Mouse (Mus musculus) T-helper 2 cell (primary cell): ENCODE data around the gene Adamtsl1.

Source experiments
- in situ Hi-C: fragments of 300-600 bp; cut with MboI, MseI; formaldehyde crosslinking; loops from one replicate; pipeline ENCODE4 v1.15.1; 2025; ENCODE audit warnings: high pct_unique_total_duplicates

The Adamtsl1 gene

GRCm38 (mm10) chr4:86191195-86191594 lies 677.2 kb downstream of the Adamtsl1 start:
- in situ Hi-C loops, result no loop called here

DNA sequence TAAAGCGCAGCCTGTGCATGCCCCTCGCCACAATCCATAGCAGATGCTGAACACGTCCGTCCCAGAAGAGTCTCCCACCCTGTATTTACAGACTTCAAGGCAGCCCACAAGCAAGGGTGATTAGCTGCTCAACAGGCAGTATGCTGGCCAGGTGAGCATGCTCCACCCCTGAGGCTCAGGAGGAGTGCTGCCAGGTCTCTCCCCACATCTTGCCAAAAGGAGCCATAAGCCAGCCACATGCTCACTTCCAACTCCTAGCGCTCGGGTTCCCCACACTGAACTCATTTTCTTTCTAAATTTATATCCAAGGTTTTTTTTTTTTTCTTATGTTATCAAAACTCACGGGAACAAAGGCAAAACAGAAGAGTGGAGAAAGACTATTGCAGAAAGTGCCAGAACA lies 687.8 kb downstream of the Adamtsl1 start:
- in situ Hi-C loops, result no loop called here

DNA sequence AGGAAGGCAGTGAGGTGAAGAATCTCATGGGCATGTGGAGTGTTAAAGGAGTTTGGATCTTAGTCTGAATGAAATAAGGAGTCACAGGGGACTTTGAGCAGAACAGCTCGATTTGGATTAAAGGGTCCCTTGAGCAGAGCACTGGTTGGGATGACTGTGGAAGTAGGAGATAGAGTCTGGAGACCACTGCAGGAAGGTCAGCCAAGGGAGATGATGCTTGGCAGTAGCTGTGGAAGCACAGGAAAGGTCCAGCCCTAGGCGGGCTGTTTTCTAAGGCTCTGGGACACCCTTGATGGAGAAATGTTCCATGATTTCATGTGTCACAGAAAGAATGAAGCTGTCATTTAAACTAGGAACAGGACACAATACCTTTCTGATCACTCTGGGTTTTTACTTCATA lies 689.3 kb downstream of the Adamtsl1 start:
- in situ Hi-C loops, result no loop called here

DNA sequence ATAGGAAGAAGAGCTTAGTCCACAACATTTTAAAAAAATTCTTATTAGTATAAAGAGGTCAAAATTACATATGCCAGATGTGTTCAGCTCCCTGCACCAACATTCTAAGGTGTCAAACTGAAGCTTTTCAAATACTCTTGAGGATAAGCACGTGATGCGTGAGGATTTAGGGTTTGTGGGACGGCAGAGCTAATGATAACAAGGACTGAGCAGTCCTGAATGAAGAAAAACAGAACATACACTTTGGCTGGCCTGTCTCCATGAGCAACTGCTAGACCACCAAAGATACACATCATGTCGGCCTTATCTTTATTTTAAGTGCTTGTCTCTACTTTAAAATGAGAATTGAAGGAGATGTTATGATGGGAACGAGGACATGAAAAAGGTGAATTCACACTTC lies 710.9 kb downstream of the Adamtsl1 start:
- in situ Hi-C loops, result loop anchor here (5.0 kb wide), 1 partner anchor 63 kb away; no protein-coding TSS in a partner anchor

GRCm38 (mm10) chr4:86227096-86227495 lies 713.1 kb downstream of the Adamtsl1 start:
- in situ Hi-C loops, result no loop called here

DNA sequence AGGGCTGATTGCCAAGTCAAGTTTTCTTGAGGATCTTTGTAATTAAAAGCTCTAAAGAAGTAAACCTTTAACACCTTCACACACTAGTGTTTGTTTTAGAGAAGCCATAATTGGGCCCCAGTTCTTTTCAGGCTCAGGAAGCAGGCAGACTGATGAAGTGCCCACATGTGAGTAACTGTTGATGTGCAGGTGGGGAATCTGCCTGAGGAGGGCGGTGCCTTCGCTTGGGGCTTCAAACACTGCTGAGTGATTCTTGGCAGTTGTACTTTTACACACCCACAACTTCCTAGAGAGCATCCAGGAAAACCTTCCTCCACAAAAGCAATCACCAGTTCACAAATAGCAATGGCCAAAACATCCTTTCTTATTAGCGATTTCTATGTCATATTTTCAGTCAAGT lies 719.2 kb downstream of the Adamtsl1 start:
- in situ Hi-C loops, result no loop called here

GRCm38 (mm10) chr4:86241854-86242424 lies 728.0 kb downstream of the Adamtsl1 start:
- in situ Hi-C loops, result no loop called here

GRCm38 (mm10) chr4:86270085-86270484 lies 756.1 kb downstream of the Adamtsl1 start:
- in situ Hi-C loops, result no loop called here

GRCm38 (mm10) chr4:86273703-86274355 lies 759.9 kb downstream of the Adamtsl1 start:
- in situ Hi-C loops, result no loop called here

GRCm38 (mm10) chr4:86274663-86275062 lies 760.7 kb downstream of the Adamtsl1 start:
- in situ Hi-C loops, result no loop called here

GRCm38 (mm10) chr4:86276021-86276813 lies 762.2 kb downstream of the Adamtsl1 start:
- in situ Hi-C loops, result no loop called here

DNA sequence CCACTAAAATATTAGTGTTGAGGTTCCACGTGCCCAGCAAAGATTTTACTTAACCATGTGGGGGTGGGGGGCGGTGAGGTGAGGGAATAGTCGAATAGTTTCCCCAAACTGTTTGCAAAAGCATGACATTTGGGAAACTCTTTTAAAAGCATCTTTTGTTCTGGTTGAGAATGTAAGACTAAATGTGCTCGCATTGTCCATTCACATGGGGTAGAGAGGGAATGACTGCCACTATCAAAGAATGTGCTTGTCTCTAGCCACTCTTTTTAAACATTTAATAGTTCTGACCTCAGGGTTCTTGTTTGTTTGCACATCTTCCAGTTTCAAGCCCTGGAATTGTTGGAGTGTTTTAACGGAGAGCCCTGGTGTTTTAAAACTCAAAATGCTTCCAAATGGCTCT lies 764.6 kb downstream of the Adamtsl1 start:
- in situ Hi-C loops, result no loop called here

DNA sequence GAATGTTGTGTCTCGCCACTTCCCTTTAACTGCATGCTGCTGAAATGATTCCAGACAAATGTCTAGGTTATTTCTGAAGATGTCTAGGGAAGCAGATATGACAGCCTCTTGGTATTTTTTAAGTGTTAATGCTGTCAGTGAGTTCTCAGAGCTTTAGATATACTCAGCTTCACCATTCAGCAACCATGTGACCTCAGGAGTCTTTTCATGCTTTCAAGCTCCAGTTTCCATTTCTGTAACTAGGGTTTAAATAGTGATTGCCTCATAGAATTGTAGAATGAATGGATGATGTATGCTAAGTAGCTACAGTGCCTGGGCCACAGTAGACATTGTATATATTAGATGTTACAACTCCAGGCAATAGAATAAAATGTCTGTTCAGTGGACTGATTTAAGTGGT lies 772.6 kb downstream of the Adamtsl1 start:
- in situ Hi-C loops, result no loop called here

- in situ Hi-C loops, result no loop called here
Measured at GRCm38 (mm10) chr4:86288264-86288663, 774.3 kb downstream of the Adamtsl1 start.

- in situ Hi-C loops, result no loop called here
Measured at GRCm38 (mm10) chr4:86289511-86290273, 775.7 kb downstream of the Adamtsl1 start.

- in situ Hi-C loops, result no loop called here
Measured at GRCm38 (mm10) chr4:86294828-86295251, 780.9 kb downstream of the Adamtsl1 start.

DNA sequence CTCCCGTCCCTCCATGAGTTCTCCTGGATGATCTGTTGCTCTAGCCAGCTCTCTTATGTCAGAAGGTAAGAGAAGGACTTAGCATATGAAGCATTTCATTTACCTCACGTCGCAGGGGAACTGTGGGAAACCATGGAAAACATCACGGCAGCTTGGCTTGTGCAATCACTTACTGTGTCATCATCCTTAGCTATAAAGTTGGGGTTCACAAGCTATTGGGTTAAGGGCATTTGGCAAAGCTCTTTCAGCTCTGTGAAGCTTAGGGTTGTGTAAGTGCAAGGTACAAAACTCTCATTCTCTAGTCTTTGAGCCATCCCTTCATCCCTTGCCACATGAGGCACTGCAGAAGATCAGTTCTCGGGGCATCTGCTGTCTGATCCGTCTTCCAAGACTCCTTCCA lies 787.5 kb downstream of the Adamtsl1 start:
- in situ Hi-C loops, result no loop called here

GRCm38 (mm10) chr4:86302095-86302494 lies 788.1 kb downstream of the Adamtsl1 start:
- in situ Hi-C loops, result no loop called here

DNA sequence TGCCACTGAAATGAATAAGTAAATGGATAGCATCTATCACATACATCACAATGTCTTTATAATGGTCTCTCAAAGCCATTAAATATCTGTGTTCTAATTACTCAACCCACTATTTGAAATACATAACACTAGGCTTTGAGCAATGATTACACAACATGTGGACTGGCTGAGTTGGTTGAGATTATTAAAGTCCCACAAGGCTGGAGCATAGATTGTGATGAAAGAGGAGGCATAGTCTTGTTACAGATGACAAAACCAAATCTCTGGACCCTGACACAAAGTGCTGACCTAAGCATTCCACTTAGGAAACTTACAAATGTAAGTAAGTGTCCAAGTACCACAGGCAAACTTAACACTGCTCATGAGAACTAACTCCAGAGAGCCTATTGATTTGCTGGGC lies 792.8 kb downstream of the Adamtsl1 start:
- in situ Hi-C loops, result no loop called here

DNA sequence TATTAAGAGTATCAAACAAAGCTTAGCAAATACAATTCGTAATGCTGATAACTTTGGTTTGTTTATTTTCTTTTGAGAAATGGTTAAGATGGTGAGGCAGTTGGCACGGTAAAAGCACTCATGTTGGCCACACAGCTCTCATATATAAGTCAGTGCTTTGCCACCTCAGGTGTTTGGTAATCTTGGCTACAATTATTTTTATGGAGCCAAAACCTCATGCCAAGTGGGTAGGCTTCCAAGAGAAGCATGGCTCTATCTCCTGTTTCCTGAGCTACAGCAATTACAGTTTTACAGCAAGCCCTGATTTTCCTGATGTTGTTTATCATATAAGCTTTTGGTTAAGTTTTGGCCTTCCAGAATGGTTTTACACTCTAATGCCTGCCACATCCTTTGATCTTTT lies 795.2 kb downstream of the Adamtsl1 start:
- in situ Hi-C loops, result no loop called here

DNA sequence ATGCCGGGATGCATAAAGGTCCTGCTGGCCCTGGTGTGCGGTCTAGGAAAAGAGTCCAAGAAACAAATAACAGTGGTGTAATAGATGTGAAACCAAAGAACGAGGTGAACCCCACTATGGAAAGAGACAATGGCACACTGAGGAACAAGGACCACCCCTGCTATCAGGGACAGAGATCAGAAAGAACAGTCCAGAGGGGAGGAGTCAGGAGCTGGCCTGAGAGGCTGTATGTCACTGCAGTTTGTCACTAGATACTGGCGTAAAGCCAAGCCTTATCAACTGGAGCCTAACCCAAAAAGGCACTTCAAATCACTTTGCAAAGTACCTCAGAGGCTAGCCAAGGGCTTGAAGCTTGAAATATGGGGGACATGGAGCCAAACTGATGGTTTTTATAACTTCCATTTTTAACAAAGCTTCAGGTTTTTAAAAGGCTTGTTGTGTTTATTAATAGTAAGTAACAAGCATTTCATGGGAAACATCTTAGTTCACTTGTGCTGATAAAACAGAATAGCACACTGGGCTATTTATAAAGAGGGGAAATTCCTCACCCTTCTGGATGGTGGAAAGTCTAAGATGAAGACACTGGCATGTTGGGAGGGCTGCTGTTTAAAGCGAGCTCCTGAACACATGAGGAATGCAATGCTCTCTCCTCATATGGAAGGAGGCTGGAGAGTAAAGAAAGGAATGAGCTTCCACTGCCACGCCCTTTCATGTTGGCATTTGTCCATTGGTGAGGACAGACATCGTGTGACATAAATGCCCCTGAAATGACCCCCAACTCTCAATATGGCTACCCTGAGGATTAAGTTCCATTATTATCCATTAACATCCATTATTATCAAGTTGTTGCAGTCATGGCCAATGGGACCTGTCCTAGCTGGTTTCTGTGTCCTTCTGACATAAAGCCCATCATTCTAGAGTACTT lies 797.1 kb downstream of the Adamtsl1 start:
- in situ Hi-C loops, result no loop called here
